Mouse (Mus musculus): ENCODE data around the gene Eef1a1. TPM values are rescaled to one million over a fixed set of nuclear protein-coding genes. Genes with fewer than 3 reads are reported as not detected.
"Not testable (repeated sequence)": the region's sequence is repeated elsewhere in the genome, so short reads cannot be mapped to it uniquely, and the experiment has no call there.

Gene Eef1a1
- total and polyA plus RNA-seq, 2 experiments from 2014 or later: 2,461 to 6,169 TPM

DNA sequence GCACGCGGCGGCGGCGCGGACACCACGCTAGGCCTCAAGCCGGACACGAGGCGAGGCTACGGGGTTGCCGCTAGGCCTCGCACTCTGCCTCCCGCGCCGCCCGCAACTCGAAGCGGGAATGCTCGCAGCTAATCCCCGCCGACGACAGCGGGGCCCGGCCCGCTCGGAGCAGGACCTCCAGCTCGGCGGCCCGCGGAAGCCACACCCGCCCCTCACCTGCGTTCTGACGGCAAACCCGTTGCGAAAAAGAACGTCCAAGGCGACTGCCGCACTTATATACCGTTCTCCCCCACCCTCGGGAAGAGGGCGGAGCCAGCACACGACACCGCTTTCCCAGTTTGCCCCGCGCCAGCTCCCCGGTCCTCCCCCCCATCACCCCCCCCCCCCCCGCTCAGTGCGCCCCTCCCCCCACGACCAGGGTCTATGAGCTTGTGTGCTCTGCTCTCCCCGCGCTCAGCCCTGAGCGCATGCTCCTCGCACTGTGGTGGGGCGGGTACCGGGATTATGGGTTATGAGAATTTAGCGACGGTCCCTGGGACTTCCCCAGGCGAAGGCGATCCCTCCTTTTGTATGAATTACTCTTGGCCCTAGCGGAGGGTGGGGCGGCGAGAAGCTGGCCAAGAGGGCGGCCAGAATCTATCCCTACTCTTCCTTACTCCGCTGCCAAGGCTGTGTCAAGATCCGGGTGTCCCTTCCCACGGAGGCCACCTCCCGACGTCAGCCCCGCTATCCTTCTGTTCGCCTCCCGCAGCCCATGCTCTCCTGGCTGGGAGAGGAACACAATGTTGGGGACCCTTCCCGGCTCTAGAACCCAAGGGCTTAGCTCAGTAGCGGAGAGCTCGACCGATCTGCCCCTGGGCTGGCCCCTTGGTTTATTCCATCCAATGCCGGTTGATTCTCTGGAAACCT, 7.3 kb downstream of the Eef1a1 start:
- TF ChIP-seq CTCF (IDR thresholded peaks at IDR 0.05): peak; percentile 20
- H3K4me1 ChIP-seq (ENCODE audit: insufficient read depth, low read length): no peaks in the 10 kb centered on the region
- DNase-seq (ENCODE audit: low spot score) (peak; percentile 100), ATAC-seq (ENCODE audit: low FRiP score) (peak; percentile 98)
- peak overlapping the region; percentile 98 for H3K27ac ChIP-seq (ENCODE audit: low read depth, low read length)
- peak overlapping the region; percentile 100 for H3K9ac ChIP-seq (replicated peaks; ENCODE audit: low read length, poor library complexity, severe bottlenecking)
- H3K9me3 ChIP-seq (ENCODE audit: low read length): no peaks in the 10 kb centered on the region
- peak overlapping the region; percentile 57 for H3K4me2 ChIP-seq (ENCODE audit: low read depth, low read length, poor library complexity, severe bottlenecking)
- WGBS: under 1% methylated on average over 69 of the region's 77 CpGs
- peak overlapping the region; percentile 97 for H3K4me3 ChIP-seq (ENCODE audit: low read depth, low read length)
- peaks cover 13% of the 10 kb centered on the region; the same call in 1 of the 2 replicates for H3K36me3 ChIP-seq (ENCODE audit: insufficient read depth, low read length)
- H3K27me3 ChIP-seq (ENCODE audit: insufficient read depth, low read length): no peaks in the 10 kb centered on the region

DNA sequence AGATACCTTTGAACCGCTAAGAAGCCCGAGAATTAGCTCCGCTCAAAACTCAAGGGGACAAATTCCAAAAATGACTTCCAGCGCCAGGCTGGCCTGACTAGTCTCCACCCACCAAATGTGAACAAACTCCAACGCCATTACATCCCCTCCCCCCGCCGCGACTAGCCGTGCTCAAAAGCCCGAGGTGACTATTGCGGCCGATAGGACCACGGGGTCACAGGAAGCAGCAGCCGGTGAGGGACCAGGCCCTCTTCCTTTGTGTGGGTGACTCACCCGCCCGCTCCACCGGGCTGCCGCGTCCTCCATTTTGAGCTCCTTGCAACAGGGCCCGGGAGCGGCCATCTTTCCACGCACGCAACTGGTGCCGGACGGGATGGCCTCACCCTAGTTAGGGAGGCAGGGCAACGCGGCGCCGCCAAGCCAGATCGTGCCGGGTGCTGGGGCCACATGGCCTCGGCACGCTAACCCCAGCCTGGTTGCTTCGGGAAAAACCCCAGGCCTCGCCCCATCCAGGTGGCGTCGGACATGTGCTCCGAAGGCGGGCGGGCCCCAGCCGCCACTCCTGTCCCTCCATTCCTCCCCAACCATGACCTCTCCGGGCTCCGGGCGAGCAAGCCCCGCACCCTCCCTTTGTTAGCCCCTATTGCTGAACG, 8.1 kb downstream of the Eef1a1 start:
- Histone ChIP-seq H3K4me3 (ENCODE audit: low read depth, low read length) (peak overlapping the region; percentile 97), H3K4me2 (ENCODE audit: low read depth, low read length, poor library complexity, severe bottlenecking) (peak overlapping the region; percentile 54), H3K27ac (ENCODE audit: low read depth, low read length) (peak overlapping the region; percentile 98), H3K27me3 (ENCODE audit: insufficient read depth, low read length) (no peaks in the 10 kb centered on the region), H3K36me3 (ENCODE audit: insufficient read depth, low read length) (peaks cover 14% of the 10 kb centered on the region; the same call in 1 of the 2 replicates), H3K9ac (replicated peaks; ENCODE audit: low read length, poor library complexity, severe bottlenecking) (peak overlapping the region; percentile 100), H3K4me1 (ENCODE audit: insufficient read depth, low read length) (no peaks in the 10 kb centered on the region), H3K9me3 (ENCODE audit: low read length) (no peaks in the 10 kb centered on the region)
- ATAC-seq (ENCODE audit: low FRiP score) (peak; percentile 41), DNase-seq (ENCODE audit: low spot score) (peak; percentile 71)
- WGBS: under 1% methylated on average over 43 of the region's 46 CpGs
- TF ChIP-seq CTCF (IDR thresholded peaks at IDR 0.05): no peak

DNA sequence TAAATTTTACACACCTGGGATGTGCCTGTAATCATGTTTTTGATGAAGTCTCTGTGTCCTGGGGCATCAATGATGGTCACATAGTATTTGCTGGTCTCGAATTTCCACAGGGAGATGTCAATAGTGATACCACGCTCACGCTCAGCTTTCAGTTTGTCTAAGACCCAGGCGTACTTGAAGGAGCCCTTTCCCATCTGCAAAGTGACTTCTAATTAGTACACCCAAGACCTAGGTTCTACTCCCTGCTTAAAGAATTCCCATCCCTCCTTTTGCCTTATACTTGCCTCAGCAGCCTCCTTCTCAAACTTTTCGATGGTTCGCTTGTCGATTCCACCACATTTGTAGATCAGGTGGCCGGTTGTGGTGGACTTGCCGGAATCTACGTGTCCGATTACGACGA, 8.7 kb downstream of the Eef1a1 start:
- Histone ChIP-seq H3K9ac (replicated peaks; ENCODE audit: low read length, poor library complexity, severe bottlenecking) (peak overlapping the region; percentile 100), H3K27ac (ENCODE audit: low read depth, low read length) (peak overlapping the region; percentile 98; the same call in 1 of the 2 replicates), H3K36me3 (ENCODE audit: insufficient read depth, low read length) (peaks cover 14% of the 10 kb centered on the region; the same call in 1 of the 2 replicates), H3K4me2 (ENCODE audit: low read depth, low read length, poor library complexity, severe bottlenecking) (peak overlapping the region; percentile 54), H3K4me3 (ENCODE audit: low read depth, low read length) (peak overlapping the region; percentile 97)
- not testable (repeated sequence) for H3K4me1 ChIP-seq (ENCODE audit: insufficient read depth, low read length); DNase-seq (ENCODE audit: low spot score); ATAC-seq (ENCODE audit: low FRiP score); H3K27me3 ChIP-seq (ENCODE audit: insufficient read depth, low read length); H3K9me3 ChIP-seq (ENCODE audit: low read length)
- under 1% methylated on average over 13 of the region's 13 CpGs for WGBS

DNA sequence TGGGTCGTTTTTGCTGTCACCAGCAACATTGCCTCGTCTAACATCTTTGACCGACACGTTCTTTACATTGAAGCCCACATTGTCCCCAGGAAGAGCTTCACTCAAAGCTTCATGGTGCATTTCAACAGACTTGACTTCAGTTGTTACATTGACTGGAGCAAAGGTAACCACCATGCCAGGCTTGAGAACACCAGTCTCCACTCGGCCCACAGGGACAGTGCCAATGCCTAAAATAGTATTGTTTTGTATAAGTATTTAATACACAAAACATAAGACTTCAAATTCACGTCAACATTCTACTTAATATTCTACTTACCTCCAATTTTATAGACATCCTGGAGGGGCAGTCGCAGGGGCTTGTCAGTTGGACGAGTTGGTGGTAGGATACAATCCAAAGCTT, 9.6 kb downstream of the Eef1a1 start:
- 24% methylated on average over 7 of the region's 8 CpGs for WGBS
- not testable (repeated sequence) for H3K27me3 ChIP-seq (ENCODE audit: insufficient read depth, low read length); ATAC-seq (ENCODE audit: low FRiP score); H3K9ac ChIP-seq (replicated peaks; ENCODE audit: low read length, poor library complexity, severe bottlenecking); DNase-seq (ENCODE audit: low spot score); H3K4me1 ChIP-seq (ENCODE audit: insufficient read depth, low read length); H3K9me3 ChIP-seq (ENCODE audit: low read length); H3K27ac ChIP-seq (ENCODE audit: low read depth, low read length)
- H3K4me2 ChIP-seq (ENCODE audit: low read depth, low read length, poor library complexity, severe bottlenecking): peak overlapping the region; percentile 54
- peak overlapping the region; percentile 97 for H3K4me3 ChIP-seq (ENCODE audit: low read depth, low read length)
- H3K36me3 ChIP-seq (ENCODE audit: insufficient read depth, low read length): peaks cover 14% of the 10 kb centered on the region; the same call in 1 of the 2 replicates

DNA sequence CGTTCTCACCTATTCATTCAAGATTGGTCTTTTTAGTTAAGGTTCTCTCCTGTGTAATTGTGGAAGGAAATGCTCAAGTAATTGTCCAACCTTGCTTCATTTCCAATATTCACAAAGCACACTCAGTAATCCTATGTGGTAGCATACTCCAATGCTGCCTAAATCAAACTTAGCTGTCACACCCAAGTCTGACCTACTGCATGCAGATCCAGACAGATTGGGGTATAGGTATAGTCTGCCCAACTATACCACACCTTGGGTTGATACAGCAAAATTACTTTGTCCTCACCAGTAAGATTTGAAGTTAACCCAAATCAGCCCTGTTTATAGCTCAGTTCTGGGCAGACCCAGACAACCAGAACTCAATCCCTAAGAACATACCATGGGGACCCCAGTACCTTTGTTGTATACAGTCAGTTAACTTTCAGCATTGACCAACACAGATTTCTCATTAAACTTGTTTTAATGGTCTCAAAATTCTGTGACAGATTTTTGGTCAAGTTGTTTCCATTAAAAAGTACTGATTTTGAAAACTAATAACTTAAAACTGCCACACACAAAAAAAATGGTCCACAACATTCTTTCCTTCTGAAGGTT, 10.8 kb downstream of the Eef1a1 start:
- not testable (repeated sequence) for H3K4me1 ChIP-seq (ENCODE audit: insufficient read depth, low read length); H3K27me3 ChIP-seq (ENCODE audit: insufficient read depth, low read length); H3K4me3 ChIP-seq (ENCODE audit: low read depth, low read length); H3K27ac ChIP-seq (ENCODE audit: low read depth, low read length); DNase-seq (ENCODE audit: low spot score); H3K9me3 ChIP-seq (ENCODE audit: low read length); H3K9ac ChIP-seq (replicated peaks; ENCODE audit: low read length, poor library complexity, severe bottlenecking); ATAC-seq (ENCODE audit: low FRiP score); H3K4me2 ChIP-seq (ENCODE audit: low read depth, low read length, poor library complexity, severe bottlenecking)
- WGBS: 53% methylated on average over 1 of the region's 1 CpGs
- H3K36me3 ChIP-seq (ENCODE audit: insufficient read depth, low read length): peaks cover 20% of the 10 kb centered on the region; the same call in 1 of the 2 replicates

Data from midbrain, postnatal 0 days (tissue).